Mouse (Mus musculus) retina, postnatal 7 days (tissue): ENCODE measurements around the gene Ubald2.
"Not testable (repeated sequence)": the region's sequence is repeated elsewhere in the genome, so short reads cannot be mapped to it uniquely, and the experiment has no call there.

Experiments used
- DNase-seq: peaks from one replicate; pipeline ENCODE4 v3.0.0-alpha.2; 2012; ENCODE audit warnings: low read depth, low spot score

The Ubald2 gene

DNA sequence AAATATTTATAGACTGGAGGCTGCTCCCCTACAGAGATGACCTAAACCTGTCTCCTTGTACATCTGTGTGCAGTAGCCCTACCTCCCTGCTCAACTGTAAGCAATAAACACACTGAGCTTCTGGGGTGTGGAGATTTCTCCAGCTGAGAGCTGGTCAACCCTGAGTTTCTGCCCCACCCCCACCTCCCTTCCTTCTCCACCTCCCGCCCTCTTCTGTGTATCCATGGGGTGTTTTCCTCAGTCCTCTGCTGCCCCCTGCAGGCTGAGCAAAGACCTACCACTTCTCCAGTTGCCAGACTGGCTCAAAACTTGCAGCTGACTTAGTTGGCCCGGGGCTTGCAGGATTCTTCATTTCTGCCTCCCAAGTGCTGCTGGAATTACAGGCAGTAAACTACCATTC lies 29.9 kb downstream of the Ubald2 start:
- DNase-seq, result peak; percentile 80

- no peak for DNase-seq
These were observed 32.2 kb downstream of the Ubald2 start, which contains the start of gene Qrich2 for GRCm38 (mm10) chr11:116466141-116466540. TSS of gene Qrich2 (minus strand) at chr11:116466241.

- not testable (repeated sequence) for DNase-seq
These were observed 34.4 kb downstream of the Ubald2 start for GRCm38 (mm10) chr11:116468338-116468737.

DNA sequence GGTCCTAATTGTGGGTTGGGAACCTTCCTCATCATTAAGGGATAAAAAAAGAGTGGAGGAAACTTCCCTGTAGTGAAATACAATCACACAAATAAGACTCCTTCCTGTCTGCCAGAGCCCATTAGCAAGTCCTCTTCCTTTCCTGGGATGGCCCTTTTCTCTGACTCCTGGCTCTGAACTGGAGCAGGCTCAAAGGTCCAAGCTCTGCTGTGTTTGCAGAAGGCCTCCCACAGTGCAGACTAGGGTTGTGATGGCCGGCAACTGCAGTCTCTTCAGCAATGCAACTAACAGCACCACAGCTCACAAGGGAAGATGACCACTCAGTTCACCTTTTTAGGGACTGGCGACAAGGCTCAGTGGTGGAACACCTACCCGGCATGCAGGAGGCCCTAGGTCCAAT lies 36.4 kb downstream of the Ubald2 start:
- no peak for DNase-seq

- no peak for DNase-seq
These were observed 37.0 kb downstream of the Ubald2 start for GRCm38 (mm10) chr11:116470896-116471295.

GRCm38 (mm10) chr11:116472275-116472674 lies 38.4 kb downstream of the Ubald2 start:
- no peak for DNase-seq

DNA sequence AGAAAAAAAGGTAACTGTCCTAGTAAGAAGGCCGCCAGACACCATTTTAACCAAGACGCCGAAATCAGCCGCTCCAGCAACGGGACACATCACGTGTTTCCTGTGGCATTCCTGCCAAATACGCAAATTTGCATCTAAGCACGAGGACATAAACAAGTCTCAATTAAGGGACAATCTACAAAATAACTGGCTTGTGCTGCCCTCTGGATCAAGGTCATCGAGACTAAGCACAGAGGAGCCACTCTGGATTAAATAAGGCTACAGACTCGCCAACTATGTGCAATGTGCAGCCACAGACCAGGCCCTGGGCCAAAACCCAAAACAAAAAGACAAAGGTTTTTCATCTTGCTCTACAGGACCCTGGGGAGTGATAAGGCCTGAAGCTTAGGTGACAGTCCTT lies 42.1 kb downstream of the Ubald2 start:
- DNase-seq, result no peak

GRCm38 (mm10) chr11:116476696-116477095 lies 42.8 kb downstream of the Ubald2 start:
- DNase-seq, result no peak

DNA sequence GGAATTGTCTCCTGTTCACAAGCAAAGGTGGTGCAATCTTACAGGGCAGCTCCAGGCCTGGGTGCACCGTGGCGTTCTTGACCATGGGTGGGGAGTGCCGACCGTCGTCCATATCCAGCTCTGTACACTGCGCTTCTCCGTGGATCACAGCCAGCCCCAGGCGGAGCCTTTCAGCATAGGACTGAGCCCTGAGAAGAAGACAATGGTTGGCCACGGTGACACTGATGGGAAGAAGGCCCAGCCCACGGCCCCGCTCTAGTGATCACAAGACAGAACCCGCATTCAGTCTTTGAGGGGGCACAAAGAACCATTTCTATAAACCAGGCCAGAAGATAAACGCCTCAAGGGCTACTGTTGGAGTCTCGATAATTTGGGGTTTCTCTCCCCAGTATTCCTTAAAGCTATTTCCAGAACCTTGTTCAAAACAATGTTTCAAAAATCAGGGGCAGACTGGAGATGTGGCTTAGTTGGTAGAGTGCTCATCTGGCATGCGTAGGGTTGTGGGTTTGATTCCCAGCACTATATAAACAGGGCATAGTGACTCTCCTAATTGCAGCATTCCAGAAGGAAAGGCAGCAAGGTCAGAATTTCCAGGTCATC lies 43.4 kb downstream of the Ubald2 start:
- DNase-seq, result no peak

DNA sequence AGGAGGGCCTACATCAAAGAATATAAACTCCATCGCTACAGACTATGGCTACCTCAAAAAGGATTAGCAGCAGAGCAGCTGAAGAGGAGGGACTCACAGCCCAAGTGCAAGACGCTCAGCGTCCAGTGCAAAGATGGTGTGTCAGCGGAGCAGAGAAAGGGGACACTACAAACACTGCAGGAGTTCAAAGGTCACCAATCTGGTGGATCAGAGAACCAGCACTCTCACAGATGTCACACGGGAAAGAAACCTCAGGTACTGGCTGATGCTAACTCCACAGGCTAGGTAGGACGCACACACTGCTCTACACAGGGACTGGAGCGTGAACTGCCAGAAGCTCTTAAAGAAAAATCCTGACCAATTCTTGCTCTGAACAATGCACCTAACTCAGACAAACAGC lies 45.1 kb downstream of the Ubald2 start:
- no peak for DNase-seq

DNA sequence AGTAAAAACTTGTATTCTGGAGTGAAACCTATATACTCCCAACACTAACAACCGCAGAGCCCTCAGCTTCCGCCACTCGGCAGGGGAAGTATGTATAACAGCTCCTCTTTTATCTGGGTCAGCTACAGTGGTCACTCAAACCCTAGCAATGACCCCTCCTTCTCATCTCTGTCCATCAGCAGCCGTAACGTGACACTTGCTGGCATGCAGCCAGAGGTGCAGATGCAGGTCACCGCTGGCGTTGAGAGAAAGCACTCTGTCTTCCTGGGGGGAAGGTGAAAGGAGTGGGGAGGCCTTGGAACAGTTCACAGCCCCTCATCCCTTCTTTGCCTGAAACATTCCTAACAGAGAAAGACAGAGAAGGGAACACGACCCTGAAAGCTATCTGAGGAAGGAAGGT lies 45.9 kb downstream of the Ubald2 start:
- DNase-seq, result no peak

- no peak for DNase-seq
These were observed 47.1 kb downstream of the Ubald2 start for GRCm38 (mm10) chr11:116480975-116481374.

- DNase-seq, result no peak
These were observed 47.9 kb downstream of the Ubald2 start for GRCm38 (mm10) chr11:116481776-116482175.

GRCm38 (mm10) chr11:116484261-116484660 lies 50.4 kb downstream of the Ubald2 start:
- no peak for DNase-seq

GRCm38 (mm10) chr11:116488207-116488606 lies 54.3 kb downstream of the Ubald2 start:
- DNase-seq, result no peak
